Mouse (Mus musculus) stomach, embryonic 15.5 days (tissue): ENCODE measurements around the gene Muc4. TPM values are rescaled to one million over a fixed set of nuclear protein-coding genes. Genes with fewer than 3 reads are reported as not detected.
A peak's percentile ranks its signal among the peaks of the same experiment; 100 is the strongest.

ENCODE experiments used
- ATAC-seq: fragments of 200-750 bp; cut with Nextera tagmentation; 2 replicates; pipeline ENCODE4 v1.8.0; 2017; ENCODE audit warnings: low read depth, moderate number of reproducible peaks, moderate TSS enrichment; ENCODE audit not compliant: insufficient read depth, low FRiP score
- H3K27ac ChIP-seq: fragments of 300-500 bp; sonication (generic); 2 replicates; pipeline ENCODE4 v1.5.1; 2015; ENCODE audit warnings: mild to moderate bottlenecking, inconsistent platforms
- H3K27me3 ChIP-seq: fragments of 300-500 bp; sonication (generic); replicated peaks from 2 replicates; pipeline ENCODE4 v1.6.1; 2015; ENCODE audit warnings: inconsistent platforms
- H3K36me3 ChIP-seq: fragments of 300-500 bp; sonication (generic); 2 replicates; pipeline ENCODE4 v1.6.1; 2015; ENCODE audit warnings: inconsistent platforms
- H3K4me1 ChIP-seq: fragments of 300-500 bp; sonication (generic); 2 replicates; pipeline ENCODE4 v1.6.1; 2015; ENCODE audit warnings: inconsistent platforms
- H3K4me2 ChIP-seq: fragments of 300-500 bp; sonication (generic); 2 replicates; pipeline ENCODE4 v1.6.1; 2015; ENCODE audit warnings: mild to moderate bottlenecking, inconsistent platforms
- H3K4me3 ChIP-seq: fragments of 300-500 bp; sonication (generic); replicated peaks from 2 replicates; pipeline ENCODE4 v1.5.1; 2015; ENCODE audit warnings: inconsistent platforms
- H3K9ac ChIP-seq: fragments of 300-500 bp; sonication (generic); 2 replicates; pipeline ENCODE4 v1.6.1; 2015; ENCODE audit warnings: inconsistent platforms
- H3K9me3 ChIP-seq: fragments of 300-500 bp; sonication (generic); 2 replicates; pipeline ENCODE4 v1.6.1; 2016; ENCODE audit warnings: inconsistent platforms
- WGBS: fragments of 180-500 bp; shearing (Covaris S2); methylation state at CpG from one replicate; pipeline ENCODE4 v1.1.7; 2015; 5-methylcytosine and 5-hydroxymethylcytosine counted together
- polyA plus RNA-seq: library from polyadenylated mRNA; unstranded; fragments of >200 nt; fragmentation: Nextera tagmentation; extraction: Ambion mirVana; gene quantifications from 2 replicates; pipeline ENCODE4 v1.2.1, GENCODE M21; 2015

Gene Muc4
- polyA plus RNA-seq, 1 experiment from 2014 or later = 7.3 TPM

- Histone ChIP-seq H3K9me3 (no peaks in the 10 kb centered on the region), H3K36me3 (no peaks in the 10 kb centered on the region), H3K4me1 (peaks cover 18% of the 10 kb centered on the region; the same call in 1 of the 2 replicates), H3K9ac (no peak overlapping the region), H3K4me3 (no peak overlapping the region), H3K27me3 (no peaks in the 10 kb centered on the region), H3K4me2 (peak overlapping the region; percentile 5; the same call in 1 of the 2 replicates), H3K27ac (peak overlapping the region; percentile 61)
- peak; percentile 56 for ATAC-seq
- WGBS = 49% methylated on average over 9 of the region's 9 CpGs
Observed at GRCm38 (mm10) chr16:32707824-32708456, 27.7 kb upstream of the Muc4 start.

GRCm38 (mm10) chr16:32708457-32709033 lies 27.1 kb upstream of the Muc4 start:
- Histone ChIP-seq H3K4me1 (peaks cover 18% of the 10 kb centered on the region; the same call in 1 of the 2 replicates), H3K4me2 (peak overlapping the region; percentile 5; the same call in 1 of the 2 replicates)

DNA sequence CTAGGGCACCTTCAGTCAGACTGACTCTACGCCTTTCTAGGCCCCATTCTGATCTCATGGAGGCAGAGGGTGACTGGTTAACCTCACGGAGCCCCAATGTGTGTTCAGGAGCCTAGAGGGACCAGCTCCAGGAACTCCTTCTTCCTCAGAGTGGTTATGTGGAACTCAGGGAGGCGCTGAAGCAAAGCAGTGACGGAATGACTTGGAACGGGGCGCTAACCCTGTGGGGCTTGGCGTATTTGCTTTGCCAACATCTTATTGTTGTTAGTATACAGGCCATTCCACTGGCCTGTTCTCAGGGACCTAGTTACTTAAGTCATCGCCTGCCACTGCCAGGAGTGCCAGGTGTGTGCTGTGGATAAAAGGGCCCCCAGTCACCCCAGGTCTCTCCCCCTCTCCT lies 26.6 kb upstream of the Muc4 start:
- Histone ChIP-seq H3K4me3 (no peak overlapping the region), H3K36me3 (no peaks in the 10 kb centered on the region), H3K9me3 (no peaks in the 10 kb centered on the region), H3K4me2 (no peak overlapping the region), H3K27ac (no peak overlapping the region), H3K9ac (no peak overlapping the region), H3K27me3 (no peaks in the 10 kb centered on the region), H3K4me1 (peaks cover 14% of the 10 kb centered on the region; the same call in 1 of the 2 replicates)
- no peak for ATAC-seq
- WGBS = 87% methylated on average over 8 of the region's 8 CpGs

More at GRCm38 (mm10) chr16:32708457-32709033, 27.1 kb upstream of the Muc4 start:
- Histone ChIP-seq H3K27me3 (no peaks in the 10 kb centered on the region), H3K27ac (peak overlapping the region; percentile 61; the same call in 1 of the 2 replicates), H3K9me3 (no peaks in the 10 kb centered on the region), H3K4me3 (no peak overlapping the region), H3K36me3 (no peaks in the 10 kb centered on the region), H3K9ac (no peak overlapping the region)
- WGBS = 48% methylated on average over 10 of the region's 10 CpGs
- ATAC-seq = no peak; the same call in 1 of the 2 replicates

- H3K4me3 ChIP-seq = no peak overlapping the region
- H3K27ac ChIP-seq = no peak overlapping the region
- H3K4me1 ChIP-seq = peaks cover 14% of the 10 kb centered on the region; the same call in 1 of the 2 replicates
- H3K27me3 ChIP-seq = no peaks in the 10 kb centered on the region
- H3K9me3 ChIP-seq = no peaks in the 10 kb centered on the region
- no peaks in the 10 kb centered on the region for H3K36me3 ChIP-seq
- 66% methylated on average over 14 of the region's 14 CpGs for WGBS
- no peak overlapping the region for H3K9ac ChIP-seq
- no peak overlapping the region for H3K4me2 ChIP-seq
- no peak for ATAC-seq
Observed at GRCm38 (mm10) chr16:32710426-32711070, 25.1 kb upstream of the Muc4 start.

- WGBS = 90% methylated on average over 11 of the region's 11 CpGs
- Histone ChIP-seq H3K27ac (no peak overlapping the region), H3K4me2 (no peak overlapping the region), H3K4me3 (no peak overlapping the region), H3K27me3 (no peaks in the 10 kb centered on the region), H3K4me1 (peaks cover 13% of the 10 kb centered on the region; the same call in 1 of the 2 replicates), H3K36me3 (no peaks in the 10 kb centered on the region), H3K9me3 (no peaks in the 10 kb centered on the region), H3K9ac (no peak overlapping the region)
- ATAC-seq = no peak
Observed at GRCm38 (mm10) chr16:32712202-32712601, 23.5 kb upstream of the Muc4 start.

GRCm38 (mm10) chr16:32713556-32713955 lies 22.1 kb upstream of the Muc4 start:
- no peak for ATAC-seq
- Histone ChIP-seq H3K27me3 (no peaks in the 10 kb centered on the region), H3K4me1 (peaks cover 1% of the 10 kb centered on the region; the same call in 1 of the 2 replicates), H3K27ac (no peak overlapping the region), H3K36me3 (no peaks in the 10 kb centered on the region), H3K9me3 (no peaks in the 10 kb centered on the region), H3K9ac (no peak overlapping the region), H3K4me2 (no peak overlapping the region), H3K4me3 (no peak overlapping the region)
- WGBS = 40% methylated on average over 6 of the region's 6 CpGs

DNA sequence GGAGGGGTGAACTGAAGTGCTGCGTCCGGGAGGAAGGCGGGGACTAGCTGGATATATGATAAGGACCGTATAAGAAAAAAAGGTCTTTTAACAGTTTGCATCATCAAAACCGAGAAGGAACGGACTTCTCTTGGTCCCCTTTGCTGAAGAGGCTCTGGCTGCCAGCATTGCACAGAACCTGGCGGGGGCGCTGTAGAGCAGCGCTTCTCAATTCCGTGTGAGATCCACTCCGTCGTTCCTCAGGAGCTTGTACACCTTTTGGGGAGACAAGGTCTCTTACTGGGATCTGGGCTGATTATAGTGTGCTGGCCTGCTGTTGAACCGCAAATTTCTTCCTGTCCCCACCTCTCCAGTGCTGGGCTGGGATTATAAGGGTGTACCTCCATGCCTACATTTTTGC lies 20.3 kb upstream of the Muc4 start:
- Histone ChIP-seq H3K27ac (no peak overlapping the region), H3K9me3 (no peaks in the 10 kb centered on the region), H3K36me3 (no peaks in the 10 kb centered on the region), H3K4me2 (peak overlapping the region; percentile 37), H3K27me3 (no peaks in the 10 kb centered on the region), H3K4me1 (no peaks in the 10 kb centered on the region), H3K4me3 (no peak overlapping the region), H3K9ac (no peak overlapping the region)
- no peak for ATAC-seq
- WGBS = 20% methylated on average over 13 of the region's 13 CpGs

DNA sequence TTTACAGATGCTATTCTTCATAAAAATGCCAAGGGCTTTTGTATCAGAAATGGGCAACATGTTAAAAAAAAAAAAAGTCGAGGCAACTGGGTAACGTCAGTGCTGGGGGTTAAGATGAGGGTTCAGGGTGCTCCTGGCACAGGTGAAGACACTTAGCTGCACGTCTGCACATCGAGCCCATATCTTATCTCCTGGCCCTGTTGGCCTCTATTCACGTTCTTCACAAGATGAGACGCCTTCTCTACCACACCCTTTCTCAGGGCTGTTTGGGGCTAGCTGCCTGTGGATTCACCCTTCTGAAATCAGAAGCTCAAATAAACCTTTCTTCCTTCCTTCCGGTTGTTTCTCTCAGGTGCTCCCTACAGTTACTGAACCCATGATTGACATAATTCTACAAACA lies 12.5 kb upstream of the Muc4 start:
- H3K4me3 ChIP-seq = no peak overlapping the region
- peaks cover 7% of the 10 kb centered on the region; the same call in 1 of the 2 replicates for H3K4me1 ChIP-seq
- no peak overlapping the region for H3K4me2 ChIP-seq
- no peaks in the 10 kb centered on the region for H3K27me3 ChIP-seq
- ATAC-seq = no peak
- 57% methylated on average over 7 of the region's 7 CpGs for WGBS
- H3K27ac ChIP-seq = no peak overlapping the region
- no peak overlapping the region for H3K9ac ChIP-seq
- no peaks in the 10 kb centered on the region for H3K9me3 ChIP-seq
- H3K36me3 ChIP-seq = no peaks in the 10 kb centered on the region

GRCm38 (mm10) chr16:32723767-32724166 lies 11.9 kb upstream of the Muc4 start:
- 62% methylated on average over 4 of the region's 4 CpGs for WGBS
- ATAC-seq = no peak
- Histone ChIP-seq H3K27me3 (no peaks in the 10 kb centered on the region), H3K4me2 (no peak overlapping the region), H3K9ac (no peak overlapping the region), H3K9me3 (no peaks in the 10 kb centered on the region), H3K27ac (no peak overlapping the region), H3K4me1 (peaks cover 9% of the 10 kb centered on the region; the same call in 1 of the 2 replicates), H3K4me3 (no peak overlapping the region), H3K36me3 (no peaks in the 10 kb centered on the region)

DNA sequence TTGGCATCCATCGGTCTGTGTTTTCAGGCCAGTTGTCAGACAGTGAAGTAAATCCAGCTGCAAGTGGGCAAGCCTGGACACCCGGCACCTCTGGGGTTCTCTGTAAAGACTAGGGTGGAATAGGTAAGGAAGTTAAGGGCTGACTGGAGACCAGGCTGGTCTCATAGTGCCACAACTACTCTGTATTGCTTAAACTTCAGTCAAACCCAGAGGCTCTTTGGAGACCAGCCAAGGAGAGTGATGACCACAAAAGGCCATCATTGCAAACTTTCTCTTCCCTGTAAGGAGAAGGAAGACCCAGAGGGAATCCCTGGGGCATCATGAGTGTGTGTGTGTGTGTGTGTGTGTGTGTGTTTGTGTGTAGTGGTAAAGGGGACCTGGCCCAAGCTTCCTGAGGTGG lies 11.4 kb upstream of the Muc4 start:
- H3K27ac ChIP-seq = no peak overlapping the region
- 83% methylated on average over 2 of the region's 2 CpGs for WGBS
- no peak for ATAC-seq

GRCm38 (mm10) chr16:32726501-32726900 lies 9.2 kb upstream of the Muc4 start:
- H3K9me3 ChIP-seq = no peaks in the 10 kb centered on the region
- no peak overlapping the region for H3K4me2 ChIP-seq
- no peaks in the 10 kb centered on the region for H3K27me3 ChIP-seq
- no peak overlapping the region for H3K9ac ChIP-seq
- H3K4me1 ChIP-seq = peaks cover 9% of the 10 kb centered on the region; the same call in 1 of the 2 replicates
- ATAC-seq = no peak
- H3K36me3 ChIP-seq = no peaks in the 10 kb centered on the region
- H3K27ac ChIP-seq = no peak overlapping the region
- no peak overlapping the region for H3K4me3 ChIP-seq

More for the DNA sequence above, 11.4 kb upstream of the Muc4 start:
- H3K9me3 ChIP-seq = no peaks in the 10 kb centered on the region
- no peaks in the 10 kb centered on the region for H3K27me3 ChIP-seq
- no peak overlapping the region for H3K9ac ChIP-seq
- no peak overlapping the region for H3K4me2 ChIP-seq
- H3K4me1 ChIP-seq = peaks cover 9% of the 10 kb centered on the region; the same call in 1 of the 2 replicates
- H3K4me3 ChIP-seq = no peak overlapping the region
- H3K36me3 ChIP-seq = no peaks in the 10 kb centered on the region

DNA sequence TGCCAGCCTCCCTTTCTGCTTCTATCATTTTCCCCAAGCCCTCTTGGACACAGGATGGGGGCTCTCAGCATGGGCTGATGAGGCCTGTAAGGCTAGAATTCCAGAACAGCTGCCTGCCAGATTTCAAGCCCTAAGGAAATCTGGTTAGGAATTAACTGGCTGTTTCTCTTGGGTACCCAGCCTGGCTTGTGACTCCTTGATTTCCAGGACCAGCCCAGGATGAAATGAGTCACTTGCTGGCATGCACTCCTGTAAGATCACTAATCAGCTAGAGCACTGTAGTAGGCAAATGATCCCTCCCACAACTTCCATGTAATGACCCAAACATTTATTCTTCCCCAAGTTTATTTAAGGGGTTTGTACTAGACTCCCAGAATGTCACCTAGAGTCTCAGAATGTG lies 7.4 kb upstream of the Muc4 start:
- Histone ChIP-seq H3K27ac (no peak overlapping the region), H3K9me3 (no peaks in the 10 kb centered on the region), H3K27me3 (no peaks in the 10 kb centered on the region), H3K4me3 (no peak overlapping the region), H3K4me2 (no peak overlapping the region), H3K36me3 (no peaks in the 10 kb centered on the region), H3K9ac (no peak overlapping the region), H3K4me1 (peaks cover 9% of the 10 kb centered on the region; the same call in 1 of the 2 replicates)
- ATAC-seq = no peak
